Mouse (Mus musculus) kidney, adult 2 months (tissue): ENCODE data around the gene Fasn.

Source experiments
- CTCF ChIP-seq: fragments of 200-500 bp; conservative IDR thresholded peaks from 2 replicates; pipeline ENCODE4 v1.5.1; 2011; ENCODE audit warnings: low read depth, mild to moderate bottlenecking, control low read depth, low read length, moderate library complexity, mixed read lengths; ENCODE audit not compliant: insufficient read depth, insufficient read length
- POLR2A ChIP-seq: fragments of 200-500 bp; IDR thresholded peaks from one replicate; pipeline ENCODE4 v1.6.1; 2011; ENCODE audit warnings: low read depth, low read length, control low read depth

- TF ChIP-seq POLR2A (no peak), CTCF (no peak)
Observed at GRCm38 (mm10) chr11:120850331-120851030, 26.1 kb upstream of the Fasn start.
